Mouse (Mus musculus) v-Abl transformed pro-B cells (cell line): ENCODE results near the gene Evl.

Experiments used
- in situ Hi-C, 2 experiments: fragments of 400-800 bp; cut with MboI; formaldehyde crosslinking; loops; one replicate each; pipeline ENCODE4 v1.15.1; 2025; ENCODE audit not compliant: unreplicated experiment in 2 of 2

The Evl gene

GRCm38 (mm10) chr12:108715854-108716253 is 161.3 kb downstream of the Evl start:
- in situ Hi-C loops = loop anchor here in 1 of 2 experiments (25.0 kb wide), 2 partner anchors 1246 to 1646 kb away; no protein-coding TSS in a partner anchor

- in situ Hi-C loops = loop anchor here in 1 of 2 experiments (25.0 kb wide), 2 partner anchors 1244 to 1644 kb away; no protein-coding TSS in a partner anchor
Measured at GRCm38 (mm10) chr12:108718485-108718884, 164.0 kb downstream of the Evl start.

- in situ Hi-C loops = loop anchor here in 1 of 2 experiments (25.0 kb wide), 2 partner anchors 1240 to 1640 kb away; no protein-coding TSS in a partner anchor
Measured at GRCm38 (mm10) chr12:108722464-108722863, 167.9 kb downstream of the Evl start.

- in situ Hi-C loops = loop anchor here in 1 of 2 experiments (25.0 kb wide), 2 partner anchors 1238 to 1638 kb away; no protein-coding TSS in a partner anchor
Measured at GRCm38 (mm10) chr12:108723841-108724240, 169.3 kb downstream of the Evl start.

- in situ Hi-C loops = loop anchor here in 1 of 2 experiments (25.0 kb wide), 2 partner anchors 1228 to 1653 kb away; no protein-coding TSS in a partner anchor
Measured at GRCm38 (mm10) chr12:108734386-108734785, 179.9 kb downstream of the Evl start.

- in situ Hi-C loops = loop anchor here in 1 of 2 experiments (25.0 kb wide), 2 partner anchors 1224 to 1649 kb away; no protein-coding TSS in a partner anchor
Measured at GRCm38 (mm10) chr12:108737838-108738237, 183.3 kb downstream of the Evl start.
